17 mouse cellular contexts compared by ENCODE assay signal in the genomic region with DNA sequence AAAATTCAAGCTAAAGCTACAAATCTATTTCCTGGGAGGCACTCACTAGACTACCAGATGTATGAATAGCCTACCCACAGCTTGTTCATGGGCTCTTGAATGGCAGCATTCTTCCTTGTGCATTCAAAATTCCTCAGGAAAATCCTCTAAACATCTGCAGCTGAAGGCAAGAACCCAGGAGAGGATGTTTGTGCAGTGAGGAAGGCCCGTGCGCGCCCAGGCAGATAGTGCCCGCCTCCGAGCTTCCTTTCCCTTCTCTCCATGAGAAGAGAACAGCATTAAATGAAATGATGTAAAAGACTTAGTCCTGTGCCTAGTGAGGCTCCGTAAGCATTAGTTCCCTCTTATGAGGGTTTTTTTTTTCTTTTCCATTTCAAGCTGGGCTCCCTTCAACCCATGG. TPM values are rescaled to one million over a fixed set of nuclear protein-coding genes. Genes with fewer than 3 reads are reported as not detected.
DNase-seq lines count a peak whose midpoint lies in the region; ATAC-seq and TF ChIP-seq lines count a peak whose summit lies in the region.
"Had no signal": no experiment of that assay in that cellular context is flagged by ENCODE, and none has a peak within 500 bp of the region (broad histone marks: within the 10 kb centered on the region; RNA-seq: fewer than 3 reads in every experiment).

No protein-coding gene starts in this region.

- no peak for TF ChIP-seq POLR2A in heart, adult 2 months (IDR thresholded peaks at IDR 0.05; ENCODE audit: insufficient read depth, low read depth, low read length)

- H3K4me2 ChIP-seq in intestine, embryonic 15.5 days (replicated peaks), result no peak overlapping the region
- no peak overlapping the region for H3K4me2 ChIP-seq in intestine, postnatal 0 days (replicated peaks; ENCODE audit: low read depth)
- no peak overlapping the region for H3K4me2 ChIP-seq in limb, embryonic 15.5 days
- no peak overlapping the region for H3K4me2 ChIP-seq in forebrain, embryonic 14.5 days (ENCODE audit: low read length)
- H3K4me2 ChIP-seq: forebrain, embryonic 12.5 days; limb, embryonic 12.5 days had no signal

- H3K27ac ChIP-seq in heart, adult 2 months, result peak overlapping the region; percentile 37; the same call in 1 of the 2 replicates
- H3K27ac ChIP-seq in intestine, embryonic 15.5 days, result 0 out of 2 replicates have a peak overlapping the region, but pooled peaks have one; percentile 22
- no peak overlapping the region for H3K27ac ChIP-seq in intestine, postnatal 0 days (ENCODE audit: low read depth, low read length)
- H3K27ac ChIP-seq in limb, embryonic 15.5 days, result peak overlapping the region; percentile 57; the same call in 1 of the 2 replicates
- H3K27ac ChIP-seq in forebrain, embryonic 14.5 days (ENCODE audit: low read depth, low read length), result no peak overlapping the region
- H3K27ac ChIP-seq: forebrain, embryonic 12.5 days; limb, embryonic 12.5 days had no signal

- 28% methylated on average over 6 of the region's 6 CpGs for WGBS in heart, adult 2 months
- WGBS in intestine, embryonic 15.5 days, result 66% methylated on average over 6 of the region's 6 CpGs
- WGBS in intestine, postnatal 0 days, result 71% methylated on average over 6 of the region's 6 CpGs
- 57% methylated on average over 6 of the region's 6 CpGs for WGBS in limb, embryonic 15.5 days
- 82% methylated on average over 6 of the region's 6 CpGs for WGBS in forebrain, embryonic 14.5 days

- DNase-seq in heart, adult 2 months, result no peak
- DNase-seq in heart, postnatal 10 days, result no peak
- peak; percentile 34 for DNase-seq in lung, postnatal 10 days
- DNase-seq in lung, postnatal 14 days, result no peak
- no peak for DNase-seq in forebrain, embryonic 14.5 days (ENCODE audit: low spot score)
- DNase-seq: adrenal gland, adult 8-10 months; cerebellum, adult 9-10 months; embryo, embryonic 11 days; kidney, postnatal 36 days; layer of hippocampus, postnatal 36 days; midbrain, embryonic 14.5 days; thymus, adult 2 months had no signal

- H3K9ac ChIP-seq in heart, adult 2 months (ENCODE audit: low read depth, low read length), result no peak overlapping the region
- no peak overlapping the region for H3K9ac ChIP-seq in intestine, embryonic 15.5 days
- H3K9ac ChIP-seq in intestine, postnatal 0 days (ENCODE audit: low read depth, low read length), result no peak overlapping the region
- H3K9ac ChIP-seq in limb, embryonic 15.5 days, result no peak overlapping the region
- H3K9ac ChIP-seq in forebrain, embryonic 14.5 days (ENCODE audit: low read length), result no peak overlapping the region
- H3K9ac ChIP-seq: forebrain, embryonic 12.5 days; limb, embryonic 12.5 days had no signal

- H3K9me3 ChIP-seq in intestine, embryonic 15.5 days, result no peaks in the 10 kb centered on the region
- H3K9me3 ChIP-seq in intestine, postnatal 0 days (ENCODE audit: control insufficient read depth), result no peaks in the 10 kb centered on the region
- no peaks in the 10 kb centered on the region for H3K9me3 ChIP-seq in limb, embryonic 15.5 days
- no peaks in the 10 kb centered on the region for H3K9me3 ChIP-seq in forebrain, embryonic 14.5 days (replicated peaks; ENCODE audit: control insufficient read depth, low read length)
- H3K9me3 ChIP-seq: forebrain, embryonic 12.5 days; limb, embryonic 12.5 days had no signal

- peaks cover 4% of the 10 kb centered on the region for H3K4me1 ChIP-seq in heart, adult 2 months (ENCODE audit: control insufficient read depth, insufficient read depth, low read length)
- 0 out of 2 replicates have a peak, but pooled peaks cover 5% of the 10 kb centered on the region for H3K4me1 ChIP-seq in intestine, embryonic 15.5 days (replicated peaks)
- H3K4me1 ChIP-seq in intestine, postnatal 0 days (replicated peaks; ENCODE audit: control insufficient read depth, insufficient read depth, low read length), result 0 out of 2 replicates have a peak, but pooled peaks cover 4% of the 10 kb centered on the region
- H3K4me1 ChIP-seq in limb, embryonic 15.5 days, result peaks cover 9% of the 10 kb centered on the region; the same call in 1 of the 2 replicates
- no peaks in the 10 kb centered on the region for H3K4me1 ChIP-seq in forebrain, embryonic 14.5 days (ENCODE audit: control insufficient read depth, insufficient read depth, low read length)
- H3K4me1 ChIP-seq: forebrain, embryonic 12.5 days had no signal

- no peak for ATAC-seq in intestine, embryonic 15.5 days
- ATAC-seq in intestine, postnatal 0 days, result no peak
- ATAC-seq in limb, embryonic 15.5 days (ENCODE audit: insufficient number of reproducible peaks, low FRiP score, low TSS enrichment, low read depth), result no peak
- no peak for ATAC-seq in forebrain, embryonic 14.5 days

- no peak overlapping the region for H3K4me3 ChIP-seq in heart, adult 2 months
- H3K4me3 ChIP-seq in intestine, embryonic 15.5 days (replicated peaks), result no peak overlapping the region
- H3K4me3 ChIP-seq in intestine, postnatal 0 days (ENCODE audit: low read depth, low read length), result no peak overlapping the region
- H3K4me3 ChIP-seq in limb, embryonic 15.5 days, result no peak overlapping the region
- H3K4me3 ChIP-seq in forebrain, embryonic 14.5 days (ENCODE audit: low read depth, low read length), result no peak overlapping the region
- H3K4me3 ChIP-seq: forebrain, embryonic 12.5 days; limb, embryonic 12.5 days had no signal

- H3K27me3 ChIP-seq in heart, adult 2 months (ENCODE audit: control insufficient read depth, insufficient read depth, low read length), result no peaks in the 10 kb centered on the region
- H3K27me3 ChIP-seq in intestine, embryonic 15.5 days (replicated peaks), result no peaks in the 10 kb centered on the region
- no peaks in the 10 kb centered on the region for H3K27me3 ChIP-seq in intestine, postnatal 0 days (replicated peaks; ENCODE audit: control insufficient read depth, insufficient read depth, low read length)
- H3K27me3 ChIP-seq in limb, embryonic 15.5 days, result no peaks in the 10 kb centered on the region
- no peaks in the 10 kb centered on the region for H3K27me3 ChIP-seq in forebrain, embryonic 14.5 days (replicated peaks; ENCODE audit: control insufficient read depth, insufficient read depth, low read length)
- H3K27me3 ChIP-seq: forebrain, embryonic 12.5 days; limb, embryonic 12.5 days had no signal

- intact Hi-C loops in heart, adult 2 months (cut with DNase I), result no loop called here
- intact Hi-C loops in heart, postnatal 10 days (cut with DNase I), result no loop called here

- H3K79me2 ChIP-seq in heart, adult 2 months (replicated peaks; ENCODE audit: control insufficient read depth, insufficient read depth, low read length), result 0 out of 2 replicates have a peak, but pooled peaks cover 1% of the 10 kb centered on the region

- H3K36me3 ChIP-seq in heart, adult 2 months (ENCODE audit: control insufficient read depth, insufficient read depth, low read length), result peaks cover 12% of the 10 kb centered on the region
- H3K36me3 ChIP-seq in intestine, embryonic 15.5 days, result no peaks in the 10 kb centered on the region
- H3K36me3 ChIP-seq in intestine, postnatal 0 days (ENCODE audit: control insufficient read depth, insufficient read depth), result no peaks in the 10 kb centered on the region
- no peaks in the 10 kb centered on the region for H3K36me3 ChIP-seq in limb, embryonic 15.5 days
- H3K36me3 ChIP-seq in forebrain, embryonic 14.5 days (ENCODE audit: control insufficient read depth, insufficient read depth, low read length), result no peaks in the 10 kb centered on the region
- H3K36me3 ChIP-seq: forebrain, embryonic 12.5 days; limb, embryonic 12.5 days had no signal

- no peak for TF ChIP-seq CTCF in heart, adult 2 months (IDR thresholded peaks at IDR 0.05)
- no peak for TF ChIP-seq CTCF in intestine, postnatal 0 days (IDR thresholded peaks at IDR 0.05; ENCODE audit: low read depth)

- no peak for TF ChIP-seq EP300 in heart, adult 2 months (IDR thresholded peaks at IDR 0.05; ENCODE audit: insufficient read depth, low read depth, low read length)

RNA-seq across cellular contexts. Expression of gene Cald1, which starts 24.6 kb away (rescaled TPM):
- 10 to 100 TPM; 47.6 to 62.8 TPM for total RNA-seq in heart, adult 2 months (2021)
- polyA plus RNA-seq in heart, adult 2 months (2012; rRNA removed), result 14.1 and 28.2 TPM in 2 replicates
- total RNA-seq in heart, postnatal 10 days (2021), result 10 to 100 TPM; 88.0 to 92.1 TPM
- 338 and 366 TPM in 2 replicates for polyA plus RNA-seq in intestine, embryonic 15.5 days (2015; fragmentation: Nextera tagmentation; extraction: Ambion mirVana)
- 239 and 283 TPM in 2 replicates for polyA plus RNA-seq in intestine, postnatal 0 days (2015; fragmentation: Nextera tagmentation; extraction: Ambion mirVana)
- polyA plus RNA-seq in limb, embryonic 15.5 days (2015; fragmentation: Nextera tagmentation; extraction: Ambion mirVana), result 272 and 288 TPM in 2 replicates
- polyA plus RNA-seq in forebrain, embryonic 14.5 days (2014; fragmentation: Nextera tagmentation; extraction: Ambion mirVana), result 46.4 and 48.7 TPM in 2 replicates

Comparison
In these comparisons a context has a peak if more than half of its experiments do, and no peak if none do; other contexts are left out.
1. H3K27ac ChIP-seq: peak in heart, adult 2 months (single experiment), intestine, embryonic 15.5 days (single experiment) and limb, embryonic 15.5 days (single experiment); none in intestine, postnatal 0 days (single experiment) and forebrain, embryonic 14.5 days (single experiment).